ENCODE assay signal across 21 mouse cellular contexts in the genomic region with DNA sequence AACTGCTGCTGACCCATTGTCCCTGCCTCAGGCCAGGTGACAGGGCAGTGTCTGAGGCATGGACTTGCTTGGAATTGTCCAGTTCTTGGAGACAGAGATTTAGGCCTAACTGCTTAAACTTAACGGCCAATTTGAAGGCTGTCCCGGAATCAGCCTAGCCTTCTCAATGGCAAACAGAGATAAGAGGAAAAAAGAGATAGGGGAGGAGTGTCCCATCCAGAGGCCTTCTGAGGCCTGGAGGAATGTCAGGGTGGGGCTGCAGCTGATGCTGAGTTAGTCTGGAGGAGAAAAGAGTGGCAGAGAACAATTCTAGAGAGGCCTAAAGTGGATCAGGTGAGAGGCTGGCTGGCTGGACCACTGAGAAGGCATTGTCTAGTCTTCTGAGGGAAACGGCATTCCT. TPM values are rescaled to one million over a fixed set of nuclear protein-coding genes. Genes with fewer than 3 reads are reported as not detected.
A peak's percentile ranks its signal among the peaks of the same experiment; 100 is the strongest.
DNase-seq lines count a peak whose midpoint lies in the region; ATAC-seq and TF ChIP-seq lines count a peak whose summit lies in the region.
"Had no signal": no experiment of that assay in that cellular context is flagged by ENCODE, and none has a peak within 500 bp of the region (broad histone marks: within the 10 kb centered on the region; RNA-seq: fewer than 3 reads in every experiment).

No protein-coding gene starts in this region.

- H3K27me3 ChIP-seq in lung, postnatal 0 days (replicated peaks; ENCODE audit: insufficient read depth, low read length): no peaks in the 10 kb centered on the region
- H3K27me3 ChIP-seq in intestine, embryonic 16.5 days (replicated peaks; ENCODE audit: control insufficient read depth, insufficient read depth, low read length): no peaks in the 10 kb centered on the region
- no peaks in the 10 kb centered on the region for H3K27me3 ChIP-seq in forebrain, embryonic 11.5 days (ENCODE audit: control insufficient read depth, insufficient read depth, low read length)
- H3K27me3 ChIP-seq in forebrain, embryonic 15.5 days: no peaks in the 10 kb centered on the region
- H3K27me3 ChIP-seq: hindbrain, embryonic 12.5 days; limb, embryonic 15.5 days; neural tube, embryonic 13.5 days had no signal

- no peak overlapping the region for H3K27ac ChIP-seq in lung, postnatal 0 days (ENCODE audit: low read length)
- H3K27ac ChIP-seq in bone marrow macrophage, adult 2 months (ENCODE audit: insufficient read depth, low read depth, low read length): peak overlapping the region; percentile 54
- no peak overlapping the region for H3K27ac ChIP-seq in intestine, embryonic 16.5 days (ENCODE audit: low read length)
- H3K27ac ChIP-seq in macrophage: peak overlapping the region; percentile 36; the same call in 1 of the 2 replicates
- no peak overlapping the region for H3K27ac ChIP-seq in forebrain, embryonic 11.5 days (ENCODE audit: low read depth, low read length)
- H3K27ac ChIP-seq in forebrain, embryonic 15.5 days (replicated peaks): no peak overlapping the region
- H3K27ac ChIP-seq: embryonic facial prominence, embryonic 10.5 days; hindbrain, embryonic 12.5 days; limb, embryonic 15.5 days; midbrain, embryonic 10.5 days; neural tube, embryonic 13.5 days had no signal

- H3K4me1 ChIP-seq in lung, postnatal 0 days (ENCODE audit: insufficient read depth, low read depth, low read length): peaks cover 2% of the 10 kb centered on the region; the same call in 1 of the 2 replicates
- H3K4me1 ChIP-seq in lung, adult 2 months (ENCODE audit: control insufficient read depth, insufficient read depth, low read length): peaks cover 8% of the 10 kb centered on the region
- H3K4me1 ChIP-seq in bone marrow macrophage, adult 2 months (ENCODE audit: control insufficient read depth, insufficient read depth, low read length): peaks cover 25% of the 10 kb centered on the region
- H3K4me1 ChIP-seq in intestine, embryonic 16.5 days (ENCODE audit: control insufficient read depth, insufficient read depth, low read length): peaks cover 7% of the 10 kb centered on the region
- no peaks in the 10 kb centered on the region for H3K4me1 ChIP-seq in forebrain, embryonic 11.5 days (replicated peaks; ENCODE audit: control insufficient read depth, insufficient read depth, low read length)
- no peaks in the 10 kb centered on the region for H3K4me1 ChIP-seq in forebrain, embryonic 15.5 days
- H3K4me1 ChIP-seq: embryonic facial prominence, embryonic 10.5 days; limb, embryonic 15.5 days; neural tube, embryonic 13.5 days had no signal

- no peak; the same call in 1 of the 2 replicates for TF ChIP-seq EP300 in lung, postnatal 0 days (IDR thresholded peaks at IDR 0.05)

- peak; percentile 40; the same call in 1 of the 2 replicates for ATAC-seq in lung, postnatal 0 days
- ATAC-seq in intestine, embryonic 16.5 days: peak; percentile 47
- ATAC-seq in forebrain, embryonic 11.5 days (replicated peaks; ENCODE audit: low FRiP score): no peak
- no peak for ATAC-seq in forebrain, embryonic 15.5 days (replicated peaks)

- no peak overlapping the region for H3K9ac ChIP-seq in lung, postnatal 0 days (replicated peaks; ENCODE audit: low read depth)
- no peak overlapping the region for H3K9ac ChIP-seq in intestine, embryonic 16.5 days (ENCODE audit: low read depth, low read length)
- H3K9ac ChIP-seq in forebrain, embryonic 11.5 days (ENCODE audit: low read length): no peak overlapping the region
- H3K9ac ChIP-seq in forebrain, embryonic 15.5 days (replicated peaks): no peak overlapping the region
- H3K9ac ChIP-seq: hindbrain, embryonic 12.5 days; limb, embryonic 15.5 days; neural tube, embryonic 13.5 days had no signal

- H3K36me3 ChIP-seq in lung, postnatal 0 days (ENCODE audit: insufficient read depth, low read length): no peaks in the 10 kb centered on the region
- no peaks in the 10 kb centered on the region for H3K36me3 ChIP-seq in intestine, embryonic 16.5 days (ENCODE audit: control insufficient read depth, insufficient read depth, low read length)
- no peaks in the 10 kb centered on the region for H3K36me3 ChIP-seq in macrophage (ENCODE audit: inconsistent target)
- no peaks in the 10 kb centered on the region for H3K36me3 ChIP-seq in forebrain, embryonic 11.5 days (ENCODE audit: control insufficient read depth, insufficient read depth, low read length)
- H3K36me3 ChIP-seq in forebrain, embryonic 15.5 days: no peaks in the 10 kb centered on the region
- H3K36me3 ChIP-seq: embryonic facial prominence, embryonic 10.5 days; hindbrain, embryonic 12.5 days; limb, embryonic 15.5 days; midbrain, embryonic 10.5 days; neural tube, embryonic 13.5 days had no signal

- no peaks in the 10 kb centered on the region for H3K79me2 ChIP-seq in macrophage (ENCODE audit: inconsistent target)

- TF ChIP-seq POLR2A in lung, adult 2 months (IDR thresholded peaks at IDR 0.05; ENCODE audit: borderline replicate concordance, extremely low read depth, low read depth, low read length): no peak
- no peak for TF ChIP-seq POLR2A in bone marrow macrophage, adult 2 months (IDR thresholded peaks at IDR 0.05; ENCODE audit: borderline replicate concordance, low read depth, low read length)

- TF ChIP-seq CTCF in lung, postnatal 0 days (IDR thresholded peaks at IDR 0.05): no peak
- no peak for TF ChIP-seq CTCF in lung, adult 2 months (IDR thresholded peaks at IDR 0.05; ENCODE audit: insufficient read depth, low read length)
- no peak for TF ChIP-seq CTCF in bone marrow macrophage, adult 2 months (IDR thresholded peaks at IDR 0.05; ENCODE audit: low read depth, low read length)

- 43% methylated on average over 3 of the region's 3 CpGs for WGBS in lung, postnatal 0 days
- 44% methylated on average over 3 of the region's 3 CpGs for WGBS in lung, adult 2 months
- WGBS in intestine, embryonic 16.5 days: 54% methylated on average over 3 of the region's 3 CpGs
- 100% methylated on average over 3 of the region's 3 CpGs for WGBS in macrophage (ENCODE audit: missing documents)
- 69% methylated on average over 3 of the region's 3 CpGs for WGBS in forebrain, embryonic 11.5 days
- 78% methylated on average over 3 of the region's 3 CpGs for WGBS in forebrain, embryonic 15.5 days

- H3K4me3 ChIP-seq in lung, postnatal 0 days (ENCODE audit: low read depth, low read length): no peak overlapping the region
- no peak overlapping the region for H3K4me3 ChIP-seq in lung, adult 2 months (replicated peaks; ENCODE audit: extremely low read depth, low read depth, low read length)
- H3K4me3 ChIP-seq in bone marrow macrophage, adult 2 months (ENCODE audit: insufficient read depth, low read length): no peak overlapping the region
- H3K4me3 ChIP-seq in intestine, embryonic 16.5 days (ENCODE audit: low read length): no peak overlapping the region
- H3K4me3 ChIP-seq in macrophage (ENCODE audit: inconsistent target): no peak overlapping the region
- H3K4me3 ChIP-seq in forebrain, embryonic 11.5 days (ENCODE audit: low read depth, low read length): no peak overlapping the region
- H3K4me3 ChIP-seq in forebrain, embryonic 15.5 days: no peak overlapping the region
- H3K4me3 ChIP-seq: embryonic facial prominence, embryonic 10.5 days; hindbrain, embryonic 12.5 days; limb, embryonic 15.5 days; midbrain, embryonic 10.5 days; neural tube, embryonic 13.5 days had no signal

- DNase-seq in lung, postnatal 0 days (ENCODE audit: low spot score): no peak
- no peak for DNase-seq in lung, adult 2 months
- no peak for DNase-seq in forebrain, embryonic 11.5 days (ENCODE audit: low spot score)
- DNase-seq in frontal cortex, postnatal 14 days (ENCODE audit: low spot score in 2 of 2): no peak
- DNase-seq: adrenal gland, postnatal 36 days; cerebellum, postnatal 25 days; gastrocnemius, postnatal 14 days; heart, postnatal 10 days; kidney, adult 18-20 months; kidney, postnatal 25 days; right cerebral cortex, postnatal 4 days had no signal

- H3K9me3 ChIP-seq in lung, postnatal 0 days (ENCODE audit: low read length): no peaks in the 10 kb centered on the region
- no peaks in the 10 kb centered on the region for H3K9me3 ChIP-seq in intestine, embryonic 16.5 days (ENCODE audit: control insufficient read depth, low read length)
- H3K9me3 ChIP-seq in forebrain, embryonic 11.5 days (ENCODE audit: control insufficient read depth, low read length): no peaks in the 10 kb centered on the region
- H3K9me3 ChIP-seq in forebrain, embryonic 15.5 days: no peaks in the 10 kb centered on the region
- H3K9me3 ChIP-seq: embryonic facial prominence, embryonic 10.5 days; hindbrain, embryonic 12.5 days; limb, embryonic 15.5 days; midbrain, embryonic 10.5 days; neural tube, embryonic 13.5 days had no signal

- H3K4me2 ChIP-seq in lung, postnatal 0 days (replicated peaks; ENCODE audit: low read depth, low read length): no peak overlapping the region
- no peak overlapping the region for H3K4me2 ChIP-seq in intestine, embryonic 16.5 days (ENCODE audit: low read depth, low read length)
- H3K4me2 ChIP-seq in forebrain, embryonic 11.5 days (ENCODE audit: low read depth, low read length, severe bottlenecking): no peak overlapping the region
- H3K4me2 ChIP-seq in forebrain, embryonic 15.5 days (replicated peaks): no peak overlapping the region
- H3K4me2 ChIP-seq: hindbrain, embryonic 12.5 days; limb, embryonic 15.5 days; neural tube, embryonic 13.5 days had no signal

RNA-seq across cellular contexts. Expression of gene Tmem144, which starts 0.5 kb away (rescaled TPM):
- 4.4 and 4.8 TPM in 2 replicates for polyA plus RNA-seq in lung, postnatal 0 days (2015; fragmentation: Nextera tagmentation; extraction: Ambion mirVana)
- polyA plus RNA-seq in lung, adult 2 months (2012; rRNA removed): 0.92 and 1.9 TPM in 2 replicates
- polyA plus RNA-seq in bone marrow macrophage, adult 2 months (2012; ENCODE audit: insufficient read depth, insufficient read length, missing spikeins): 7.0 and 7.3 TPM in 2 replicates
- 16.2 and 25.6 TPM in 2 replicates for polyA plus RNA-seq in intestine, embryonic 16.5 days (2015; fragmentation: Nextera tagmentation; extraction: Ambion mirVana)
- total RNA-seq in macrophage (2018; cell fraction: chromatin; rRNA removed): 10 to 100 TPM in 10 of 26 experiments, 1 to 10 TPM in 16; 1.7 to 33.6 (median 9.2) TPM
- total RNA-seq in macrophage (2018; cell fraction: cytosol; rRNA removed): 10 to 100 TPM in 12 of 26 experiments, 1 to 10 TPM in 14; 3.2 to 22.9 (median 8.2) TPM
- total RNA-seq in macrophage (2018; cell fraction: nucleus; rRNA removed): 10 to 100 TPM in 16 of 26 experiments, 1 to 10 TPM in 10; 2.5 to 38.9 (median 11.4) TPM
- polyA plus RNA-seq in macrophage (2018): 9.9 to 16.8 TPM (median 15.2 TPM) in 3 replicates
- 3.5 and 4.2 TPM in 2 replicates for polyA plus RNA-seq in forebrain, embryonic 11.5 days (2014; fragmentation: Nextera tagmentation; extraction: Ambion mirVana)
- 1.6 and 1.8 TPM in 2 replicates for polyA plus RNA-seq in forebrain, embryonic 15.5 days (2015; fragmentation: Nextera tagmentation; extraction: Ambion mirVana)
- polyA plus RNA-seq: erythroblast, embryonic 14.5 days had no signal

RNA-seq across cellular contexts. Expression of gene Fam198b, which starts 32.2 kb away (rescaled TPM):
- polyA plus RNA-seq in lung, postnatal 0 days (2015; fragmentation: Nextera tagmentation; extraction: Ambion mirVana): 21.3 and 35.3 TPM in 2 replicates
- polyA plus RNA-seq in lung, adult 2 months (2012; rRNA removed): 16.5 and 20.3 TPM in 2 replicates
- polyA plus RNA-seq in bone marrow macrophage, adult 2 months (2012; ENCODE audit: insufficient read depth, insufficient read length, missing spikeins): 5.2 and 6.0 TPM in 2 replicates
- polyA plus RNA-seq in intestine, embryonic 16.5 days (2015; fragmentation: Nextera tagmentation; extraction: Ambion mirVana): 9.3 and 13.0 TPM in 2 replicates
- 10 to 100 TPM in 7 of 26 experiments, 1 to 10 TPM in 15, under 1 TPM in 4; 0.60 to 42.3 (median 4.2) TPM for total RNA-seq in macrophage (2018; cell fraction: chromatin; rRNA removed)
- 10 to 100 TPM in 14 of 26 experiments, 1 to 10 TPM in 12; 6.5 to 36.9 (median 14.3) TPM for total RNA-seq in macrophage (2018; cell fraction: cytosol; rRNA removed)
- total RNA-seq in macrophage (2018; cell fraction: nucleus; rRNA removed): 10 to 100 TPM in 13 of 26 experiments, 1 to 10 TPM in 13; 3.4 to 48.4 (median 9.7) TPM
- 16.9 to 30.2 TPM (median 26.1 TPM) in 3 replicates for polyA plus RNA-seq in macrophage (2018)
- polyA plus RNA-seq in forebrain, embryonic 11.5 days (2014; fragmentation: Nextera tagmentation; extraction: Ambion mirVana): 1.1 and 1.7 TPM in 2 replicates
- polyA plus RNA-seq in forebrain, embryonic 15.5 days (2015; fragmentation: Nextera tagmentation; extraction: Ambion mirVana): 0.88 and 2.4 TPM in 2 replicates

Comparison
In these comparisons a context has a peak if more than half of its experiments do, and no peak if none do; other contexts are left out.
1. ATAC-seq: peak in lung, postnatal 0 days (single experiment) and intestine, embryonic 16.5 days (single experiment); none in forebrain, embryonic 11.5 days (single experiment) and forebrain, embryonic 15.5 days (single experiment).
2. H3K27ac ChIP-seq: peak in bone marrow macrophage, adult 2 months (single experiment) and macrophage (single experiment); none in lung, postnatal 0 days (single experiment), intestine, embryonic 16.5 days (single experiment), forebrain, embryonic 11.5 days (single experiment) and forebrain, embryonic 15.5 days (single experiment).